Mouse (Mus musculus) liver, embryonic 11.5 days (tissue): Measurements from ENCODE around the gene Olfr591. TPM values are rescaled to one million over a fixed set of nuclear protein-coding genes. Genes with fewer than 3 reads are reported as not detected.

Source experiments
- ATAC-seq: fragments of 200-750 bp; cut with Nextera tagmentation; replicated peaks from 2 replicates; pipeline ENCODE4 v1.8.0; 2017; ENCODE audit warnings: moderate number of reproducible peaks, mild to moderate bottlenecking, moderate TSS enrichment, moderate library complexity; ENCODE audit not compliant: low FRiP score
- DNase-seq: peaks from one replicate; pipeline ENCODE4 v3.0.0-alpha.2; 2017; ENCODE audit warnings: low spot score
- H3K27ac ChIP-seq: fragments of 300-500 bp; sonication (generic); 2 replicates; pipeline ENCODE4 v1.5.1; 2014; ENCODE audit warnings: mild to moderate bottlenecking, low read depth, low read length, control low read depth
- H3K27me3 ChIP-seq: fragments of 300-500 bp; sonication (generic); replicated peaks from 2 replicates; pipeline ENCODE4 v1.6.1; 2014; ENCODE audit warnings: low read length, mixed read lengths; ENCODE audit not compliant: control insufficient read depth, insufficient read depth
- H3K36me3 ChIP-seq: fragments of 300-500 bp; sonication (generic); 2 replicates; pipeline ENCODE4 v1.6.1; 2014; ENCODE audit warnings: mild to moderate bottlenecking, low read length, moderate library complexity, mixed read lengths; ENCODE audit not compliant: control insufficient read depth, insufficient read depth
- H3K4me1 ChIP-seq: fragments of 300-500 bp; sonication (generic); replicated peaks from 2 replicates; pipeline ENCODE4 v1.6.1; 2014; ENCODE audit warnings: low read length, mixed read lengths; ENCODE audit not compliant: control insufficient read depth, insufficient read depth
- H3K4me2 ChIP-seq: fragments of 300-500 bp; sonication (generic); 2 replicates; pipeline ENCODE4 v1.6.1; 2014; ENCODE audit warnings: mild to moderate bottlenecking, control low read depth, moderate library complexity
- H3K4me3 ChIP-seq: fragments of 300-500 bp; sonication (generic); 2 replicates; pipeline ENCODE4 v1.5.1; 2014; ENCODE audit warnings: low read depth, low read length, control low read depth
- H3K9ac ChIP-seq: fragments of 300-500 bp; sonication (generic); 2 replicates; pipeline ENCODE4 v1.6.1; 2014; ENCODE audit warnings: low read depth, low read length, control low read depth
- H3K9me3 ChIP-seq: fragments of 300-500 bp; sonication (generic); 2 replicates; pipeline ENCODE4 v1.6.1; 2016; ENCODE audit warnings: low read length, inconsistent platforms, mixed read lengths; ENCODE audit not compliant: control insufficient read depth
- WGBS: fragments of 180-500 bp; shearing (Covaris S2); extraction: QIAGEN DNeasy Blood & Tissue Kit; methylation state at CpG from one replicate; pipeline ENCODE4 v1.1.7; 2014; 5-methylcytosine and 5-hydroxymethylcytosine counted together
- polyA plus RNA-seq: library from polyadenylated mRNA; unstranded; fragments of >200 nt; fragmentation: Nextera tagmentation; extraction: Ambion mirVana; gene quantifications from 2 replicates; pipeline ENCODE4 v1.2.1, GENCODE M21; 2014

Olfr591 gene
- polyA plus RNA-seq, 1 experiment from 2014 or later: not detected

DNA sequence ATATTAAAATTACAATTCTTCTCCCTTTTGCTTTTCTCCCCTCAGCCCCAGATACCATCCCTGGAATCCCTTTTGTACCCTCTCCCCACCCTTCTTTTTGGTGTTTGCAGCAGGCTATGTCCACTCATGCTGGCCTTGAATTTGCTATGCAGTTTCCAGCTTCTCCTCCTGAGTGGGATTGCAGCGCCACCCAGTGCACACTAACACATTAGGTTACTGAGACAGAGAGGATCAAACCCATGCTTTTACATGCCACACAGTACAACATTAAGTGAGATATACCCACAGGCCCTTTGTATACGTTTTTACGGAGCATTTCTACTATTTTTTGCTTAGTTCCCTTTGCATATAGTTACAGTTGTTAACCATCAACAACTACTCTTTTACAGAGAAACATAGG is 58.7 kb downstream of the Olfr591 start:
- no peak overlapping the region for H3K4me3 ChIP-seq
- WGBS: 40% methylated on average over 3 of the region's 3 CpGs
- no peak overlapping the region for H3K4me2 ChIP-seq
- H3K9me3 ChIP-seq: no peaks in the 10 kb centered on the region
- ATAC-seq: no peak
- H3K27me3 ChIP-seq: no peaks in the 10 kb centered on the region
- no peak overlapping the region for H3K9ac ChIP-seq
- H3K4me1 ChIP-seq: no peaks in the 10 kb centered on the region
- H3K36me3 ChIP-seq: no peaks in the 10 kb centered on the region
- DNase-seq: no peak
- no peak overlapping the region for H3K27ac ChIP-seq

Other genes with a start within 250 kb of the Olfr591 start
- gene Olfr573-ps1, start 235.8 kb downstream of the Olfr591 start, polyA plus RNA-seq: not detected in 2 replicates
- gene Olfr574, start 229.9 kb downstream of the Olfr591 start, polyA plus RNA-seq: not detected in 2 replicates
- not detected in 2 replicates for gene Olfr575, start 219.6 kb downstream of the Olfr591 start, polyA plus RNA-seq
- gene Olfr576, start 215.7 kb downstream of the Olfr591 start, polyA plus RNA-seq: not detected in 2 replicates
- gene Olfr577, start 202.4 kb downstream of the Olfr591 start, polyA plus RNA-seq: not detected in 2 replicates
- not detected in 2 replicates for gene Olfr578, start 189.0 kb downstream of the Olfr591 start, polyA plus RNA-seq
- gene Olfr582, start 140.3 kb downstream of the Olfr591 start, polyA plus RNA-seq: not detected in 2 replicates
- not detected in 2 replicates for gene Olfr583, start 127.0 kb downstream of the Olfr591 start, polyA plus RNA-seq
- gene Olfr584, start 96.5 kb downstream of the Olfr591 start, polyA plus RNA-seq: not detected in 2 replicates
- gene Olfr585, start 80.6 kb downstream of the Olfr591 start, polyA plus RNA-seq: not detected in 2 replicates
- gene Olfr586, start 52.7 kb downstream of the Olfr591 start, polyA plus RNA-seq: not detected in 2 replicates
- not detected in 2 replicates for gene Olfr588-ps1, start 37.5 kb downstream of the Olfr591 start, polyA plus RNA-seq
- not detected in 2 replicates for gene Olfr589, start 22.0 kb downstream of the Olfr591 start, polyA plus RNA-seq
- gene Olfr592, start 6.5 kb upstream of the Olfr591 start, polyA plus RNA-seq: not detected in 2 replicates
- gene Olfr593, start 33.5 kb upstream of the Olfr591 start, polyA plus RNA-seq: not detected in 2 replicates
- gene Olfr594, start 38.7 kb upstream of the Olfr591 start, polyA plus RNA-seq: not detected in 2 replicates
- not detected in 2 replicates for gene Usp17ld, start 74.2 kb upstream of the Olfr591 start, polyA plus RNA-seq
- gene Olfr596, start 127.3 kb upstream of the Olfr591 start, polyA plus RNA-seq: not detected in 2 replicates
- gene Olfr597, start 138.0 kb upstream of the Olfr591 start, polyA plus RNA-seq: not detected in 2 replicates
- gene Olfr598, start 145.2 kb upstream of the Olfr591 start, polyA plus RNA-seq: not detected in 2 replicates
- gene Olfr599, start 157.6 kb upstream of the Olfr591 start, polyA plus RNA-seq: not detected in 2 replicates
- not detected in 2 replicates for gene Olfr600, start 171.3 kb upstream of the Olfr591 start, polyA plus RNA-seq
- gene Olfr601, start 184.3 kb upstream of the Olfr591 start, polyA plus RNA-seq: not detected in 2 replicates
- gene Olfr603, start 207.8 kb upstream of the Olfr591 start, polyA plus RNA-seq: not detected in 2 replicates
- not detected in 2 replicates for gene Usp17lc, start 236.7 kb upstream of the Olfr591 start, polyA plus RNA-seq